Mouse (Mus musculus): ENCODE measurements around the gene Ube2t. TPM values are rescaled to one million over a fixed set of nuclear protein-coding genes. Genes with fewer than 3 reads are reported as not detected.

Ube2t gene
- total RNA-seq (2021), result 1 to 10 TPM; 2.0 to 2.4 TPM

- DNase-seq (ENCODE audit: extremely low spot score in 1 of 2, low spot score in 1 of 2), result peak; percentile 86
Observed at GRCm38 (mm10) chr1:134962053-134962803, at the start of gene Ube2t. Gene Ube2t, plus strand, starts transcription at chr1:134962565.

GRCm38 (mm10) chr1:134913535-134913934 lies 48.8 kb upstream of the Ube2t start:
- DNase-seq (ENCODE audit: extremely low spot score in 1 of 2, low spot score in 1 of 2), result no peak

- no peak for DNase-seq (ENCODE audit: extremely low spot score in 1 of 2, low spot score in 1 of 2)
Observed at GRCm38 (mm10) chr1:134915421-134915820, 46.9 kb upstream of the Ube2t start.

GRCm38 (mm10) chr1:134919010-134919409 lies 43.4 kb upstream of the Ube2t start:
- DNase-seq (ENCODE audit: extremely low spot score in 1 of 2, low spot score in 1 of 2), result no peak

- no peak for DNase-seq (ENCODE audit: extremely low spot score in 1 of 2, low spot score in 1 of 2)
Observed at GRCm38 (mm10) chr1:134932431-134932830, 29.9 kb upstream of the Ube2t start.

- no peak for DNase-seq (ENCODE audit: extremely low spot score in 1 of 2, low spot score in 1 of 2)
Observed at GRCm38 (mm10) chr1:134936335-134936734, 26.0 kb upstream of the Ube2t start.

GRCm38 (mm10) chr1:134938233-134938632 lies 24.1 kb upstream of the Ube2t start:
- DNase-seq (ENCODE audit: extremely low spot score in 1 of 2, low spot score in 1 of 2), result no peak

- DNase-seq (ENCODE audit: extremely low spot score in 1 of 2, low spot score in 1 of 2), result no peak
Observed at GRCm38 (mm10) chr1:134940863-134941262, 21.5 kb upstream of the Ube2t start.

GRCm38 (mm10) chr1:134942898-134943297 lies 19.5 kb upstream of the Ube2t start:
- DNase-seq (ENCODE audit: extremely low spot score in 1 of 2, low spot score in 1 of 2), result no peak

- DNase-seq (ENCODE audit: extremely low spot score in 1 of 2, low spot score in 1 of 2), result no peak
Observed at GRCm38 (mm10) chr1:134947590-134947989, 14.8 kb upstream of the Ube2t start.

GRCm38 (mm10) chr1:134949946-134950345 lies 12.4 kb upstream of the Ube2t start:
- DNase-seq (ENCODE audit: extremely low spot score in 1 of 2, low spot score in 1 of 2), result no peak

- DNase-seq (ENCODE audit: extremely low spot score in 1 of 2, low spot score in 1 of 2), result no peak
Observed at GRCm38 (mm10) chr1:134955050-134955636, 7.2 kb upstream of the Ube2t start.

- DNase-seq (ENCODE audit: extremely low spot score in 1 of 2, low spot score in 1 of 2), result peak; percentile 90 to 92
Observed at GRCm38 (mm10) chr1:134955637-134956176, 6.7 kb upstream of the Ube2t start, which contains the start of gene Ppp1r12b. Gene Ppp1r12b, minus strand, starts transcription at chr1:134955942.

- no peak for DNase-seq (ENCODE audit: extremely low spot score in 1 of 2, low spot score in 1 of 2)
Observed at GRCm38 (mm10) chr1:134960634-134961033, 1.7 kb upstream of the Ube2t start.

- DNase-seq (ENCODE audit: extremely low spot score in 1 of 2, low spot score in 1 of 2), result no peak
Observed at GRCm38 (mm10) chr1:134962821-134963220, 456 bp downstream of the Ube2t start.

- DNase-seq (ENCODE audit: extremely low spot score in 1 of 2, low spot score in 1 of 2), result no peak
Observed at GRCm38 (mm10) chr1:134965430-134965829, 3.1 kb downstream of the Ube2t start.

- DNase-seq (ENCODE audit: extremely low spot score in 1 of 2, low spot score in 1 of 2), result no peak
Observed at GRCm38 (mm10) chr1:134972920-134973319, 10.6 kb downstream of the Ube2t start.

GRCm38 (mm10) chr1:134987173-134987961 lies 25.0 kb downstream of the Ube2t start:
- DNase-seq (ENCODE audit: extremely low spot score in 1 of 2, low spot score in 1 of 2), result peak; percentile 17 to 52

- peak in 1 of 2 experiments; percentile 24 for DNase-seq (ENCODE audit: extremely low spot score in 1 of 2, low spot score in 1 of 2)
Observed at GRCm38 (mm10) chr1:134987962-134988341, 25.6 kb downstream of the Ube2t start.

GRCm38 (mm10) chr1:134989372-134989771 lies 27.0 kb downstream of the Ube2t start:
- DNase-seq (ENCODE audit: extremely low spot score in 1 of 2, low spot score in 1 of 2), result peak; percentile 56 to 79

All from layer of hippocampus, postnatal 25 days (tissue).